In genomic region chrY:12595960-12596359, GRCm38 (mm10) we compare ENCODE assay signal across 3 mouse cellular contexts.
ATAC-seq lines count a peak whose summit lies in the region.

No protein-coding gene starts in this region.

- ATAC-seq in common myeloid progenitor, adult 5-6 weeks (replicated peaks; ENCODE audit: low read depth, poor library complexity, severe bottlenecking): peak; percentile 83
- ATAC-seq in megakaryocyte progenitor cell, adult 5-6 weeks (replicated peaks; ENCODE audit: poor library complexity): 0 out of 2 replicates have a peak, but pooled peaks have one; percentile 55
- peak; percentile 79; the same call in 1 of the 2 replicates for ATAC-seq in megakaryocyte-erythroid progenitor cell, adult 5-6 weeks (replicated peaks; ENCODE audit: low FRiP score, low TSS enrichment, poor library complexity, severe bottlenecking)
